Mouse (Mus musculus): ENCODE results near the gene Txk. TPM values are rescaled to one million over a fixed set of nuclear protein-coding genes. Genes with fewer than 3 reads are reported as not detected.

Txk gene
- polyA plus RNA-seq, 1 experiment from 2014 or later: 0.21 TPM

GRCm38 (mm10) chr5:72647418-72647907, 105.1 kb downstream of the Txk start, which contains the start of gene Nipal1:
Gene Nipal1, plus strand, starts transcription at chr5:72647795.
- Histone ChIP-seq H3K9ac (ENCODE audit: low read length) (peak within 1 kb of the TSS; percentile 66), H3K4me1 (replicated peaks; ENCODE audit: control insufficient read depth, insufficient read depth, low read length) (peaks cover 11% of the 10 kb centered on the region; the same call in 1 of the 2 replicates), H3K27ac (ENCODE audit: low read length) (no peak within 1 kb of the TSS), H3K36me3 (ENCODE audit: control insufficient read depth, insufficient read depth, low read length) (no peaks in the 10 kb centered on the region), H3K9me3 (ENCODE audit: control insufficient read depth, low read length) (no peaks in the 10 kb centered on the region), H3K27me3 (ENCODE audit: control insufficient read depth, insufficient read depth, low read depth, low read length) (no peaks in the 10 kb centered on the region; the same call in 1 of the 2 replicates), H3K4me2 (ENCODE audit: low read depth, low read length) (peak within 1 kb of the TSS; percentile 97), H3K4me3 (ENCODE audit: low read length) (peak within 1 kb of the TSS; percentile 63)
- peak; percentile 96 for ATAC-seq (ENCODE audit: low read depth)
- under 1% methylated on average over 25 of the region's 25 CpGs for WGBS

- WGBS: 24% methylated on average over 10 of the region's 10 CpGs
- Histone ChIP-seq H3K9ac (ENCODE audit: low read length) (peak overlapping the region; percentile 57; the same call in 1 of the 2 replicates), H3K27ac (ENCODE audit: low read length) (no peak overlapping the region), H3K4me2 (ENCODE audit: low read depth, low read length) (peak overlapping the region; percentile 97), H3K4me3 (ENCODE audit: low read length) (peak overlapping the region; percentile 63), H3K4me1 (replicated peaks; ENCODE audit: control insufficient read depth, insufficient read depth, low read length) (peaks cover 11% of the 10 kb centered on the region; the same call in 1 of the 2 replicates), H3K36me3 (ENCODE audit: control insufficient read depth, insufficient read depth, low read length) (no peaks in the 10 kb centered on the region), H3K9me3 (ENCODE audit: control insufficient read depth, low read length) (no peaks in the 10 kb centered on the region), H3K27me3 (ENCODE audit: control insufficient read depth, insufficient read depth, low read depth, low read length) (no peaks in the 10 kb centered on the region; the same call in 1 of the 2 replicates)
- no peak for ATAC-seq (ENCODE audit: low read depth)
Observed at GRCm38 (mm10) chr5:72646996-72647395, 105.6 kb downstream of the Txk start.

- H3K27me3 ChIP-seq (ENCODE audit: control insufficient read depth, insufficient read depth, low read depth, low read length): no peaks in the 10 kb centered on the region; the same call in 1 of the 2 replicates
- no peak for ATAC-seq (ENCODE audit: low read depth)
- no peaks in the 10 kb centered on the region for H3K9me3 ChIP-seq (ENCODE audit: control insufficient read depth, low read length)
- H3K4me3 ChIP-seq (ENCODE audit: low read length): no peak overlapping the region
- 31% methylated on average over 10 of the region's 10 CpGs for WGBS
- no peaks in the 10 kb centered on the region for H3K36me3 ChIP-seq (ENCODE audit: control insufficient read depth, insufficient read depth, low read length)
- no peak overlapping the region for H3K27ac ChIP-seq (ENCODE audit: low read length)
- H3K4me2 ChIP-seq (ENCODE audit: low read depth, low read length): no peak overlapping the region
- peaks cover 11% of the 10 kb centered on the region; the same call in 1 of the 2 replicates for H3K4me1 ChIP-seq (replicated peaks; ENCODE audit: control insufficient read depth, insufficient read depth, low read length)
- H3K9ac ChIP-seq (ENCODE audit: low read length): no peak overlapping the region
Observed at GRCm38 (mm10) chr5:72646131-72646530, 106.4 kb downstream of the Txk start.

Other genes with a start within 250 kb of the Txk start
- gene Corin, start 248.3 kb downstream of the Txk start, polyA plus RNA-seq (2015; fragmentation: Nextera tagmentation; extraction: Ambion mirVana): 2.0 and 2.4 TPM in 2 replicates
- 12.8 and 15.9 TPM in 2 replicates for gene Nfxl1, start 193.1 kb downstream of the Txk start, polyA plus RNA-seq (2015; fragmentation: Nextera tagmentation; extraction: Ambion mirVana)
- gene Zar1, start 171.5 kb downstream of the Txk start, polyA plus RNA-seq (2015; fragmentation: Nextera tagmentation; extraction: Ambion mirVana): 0.20 TPM in 1 of 2 replicates, not detected in the other
- gene Gm5868, start 165.2 kb downstream of the Txk start, polyA plus RNA-seq (2015; fragmentation: Nextera tagmentation; extraction: Ambion mirVana): 0.63 TPM in 1 of 2 replicates, not detected in the other
- not detected in 2 replicates for gene Cnga1, start 108.5 kb downstream of the Txk start, polyA plus RNA-seq (2015; fragmentation: Nextera tagmentation; extraction: Ambion mirVana)
- gene Nipal1, start 105.0 kb downstream of the Txk start, polyA plus RNA-seq (2015; fragmentation: Nextera tagmentation; extraction: Ambion mirVana): 2.9 and 4.5 TPM in 2 replicates
- 4.0 and 4.1 TPM in 2 replicates for gene Tec, start 115.7 kb upstream of the Txk start, polyA plus RNA-seq (2015; fragmentation: Nextera tagmentation; extraction: Ambion mirVana)
- gene Slain2, start 161.5 kb upstream of the Txk start, polyA plus RNA-seq (2015; fragmentation: Nextera tagmentation; extraction: Ambion mirVana): 12.3 and 12.4 TPM in 2 replicates
- not detected in 2 replicates for gene Gm10135, start 221.9 kb upstream of the Txk start, polyA plus RNA-seq (2015; fragmentation: Nextera tagmentation; extraction: Ambion mirVana)

Measured in lung, embryonic 16.5 days (tissue).